Mouse (Mus musculus) embryo, embryonic 10 days (tissue): ENCODE measurements around the gene Elovl5.
A peak's percentile ranks its signal among the peaks of the same experiment; 100 is the strongest.

Experiments used
- DNase-seq: peaks from one replicate; pipeline ENCODE4 v3.0.0-alpha.2; 2015; ENCODE audit warnings: low spot score

The Elovl5 gene

GRCm38 (mm10) chr9:77995235-77995634 is 78.1 kb downstream of the Elovl5 start:
- DNase-seq, result no peak

GRCm38 (mm10) chr9:78000586-78001500 is 83.7 kb downstream of the Elovl5 start:
- DNase-seq, result no peak

GRCm38 (mm10) chr9:78003278-78003677 is 86.1 kb downstream of the Elovl5 start:
- DNase-seq, result no peak

GRCm38 (mm10) chr9:78005481-78005880 is 88.3 kb downstream of the Elovl5 start:
- peak; percentile 26 for DNase-seq

- DNase-seq, result peak; percentile 86
Observed at GRCm38 (mm10) chr9:78006209-78007001, 89.2 kb downstream of the Elovl5 start.

- no peak for DNase-seq
Observed at GRCm38 (mm10) chr9:78009382-78009781, 92.2 kb downstream of the Elovl5 start.

- DNase-seq, result no peak
Observed at GRCm38 (mm10) chr9:78010187-78010586, 93.0 kb downstream of the Elovl5 start.

- DNase-seq, result no peak
Observed at GRCm38 (mm10) chr9:78010707-78011106, 93.5 kb downstream of the Elovl5 start.

GRCm38 (mm10) chr9:78012066-78012465 is 94.9 kb downstream of the Elovl5 start:
- DNase-seq, result no peak

- DNase-seq, result no peak
Observed at GRCm38 (mm10) chr9:78012681-78013080, 95.5 kb downstream of the Elovl5 start.

GRCm38 (mm10) chr9:78013813-78014212 is 96.6 kb downstream of the Elovl5 start:
- DNase-seq, result no peak

GRCm38 (mm10) chr9:78015816-78016215 is 98.7 kb downstream of the Elovl5 start:
- no peak for DNase-seq

GRCm38 (mm10) chr9:78016288-78016687 is 99.1 kb downstream of the Elovl5 start:
- DNase-seq, result no peak

GRCm38 (mm10) chr9:78021256-78021655 is 104.1 kb downstream of the Elovl5 start:
- peak; percentile 73 for DNase-seq

- no peak for DNase-seq
Observed at GRCm38 (mm10) chr9:78022187-78022945, 105.2 kb downstream of the Elovl5 start.

- DNase-seq, result peak; percentile 73
Observed at GRCm38 (mm10) chr9:78024823-78025222, 107.7 kb downstream of the Elovl5 start.

- DNase-seq, result no peak
Observed at GRCm38 (mm10) chr9:78027099-78027498, 109.9 kb downstream of the Elovl5 start.

- no peak for DNase-seq
Observed at GRCm38 (mm10) chr9:78030835-78031456, 113.8 kb downstream of the Elovl5 start.

- DNase-seq, result no peak
Observed at GRCm38 (mm10) chr9:78032930-78033329, 115.8 kb downstream of the Elovl5 start.
